Mouse (Mus musculus) cortical plate, adult 2 months (tissue): ENCODE results near the gene Srprb.

Source experiments
- CTCF ChIP-seq: fragments of 200-500 bp; IDR thresholded peaks from 2 replicates; pipeline ENCODE4 v1.5.1; 2011; ENCODE audit warnings: mild to moderate bottlenecking, control low read depth, low read length; ENCODE audit not compliant: insufficient read depth; ENCODE audit errors: extremely low read depth
- POLR2A ChIP-seq: fragments of 200-500 bp; IDR thresholded peaks from 2 replicates; pipeline ENCODE4 v1.6.1; 2011; ENCODE audit warnings: mild to moderate bottlenecking, low read length, control low read depth; ENCODE audit not compliant: insufficient read depth; ENCODE audit errors: extremely low read depth

DNA sequence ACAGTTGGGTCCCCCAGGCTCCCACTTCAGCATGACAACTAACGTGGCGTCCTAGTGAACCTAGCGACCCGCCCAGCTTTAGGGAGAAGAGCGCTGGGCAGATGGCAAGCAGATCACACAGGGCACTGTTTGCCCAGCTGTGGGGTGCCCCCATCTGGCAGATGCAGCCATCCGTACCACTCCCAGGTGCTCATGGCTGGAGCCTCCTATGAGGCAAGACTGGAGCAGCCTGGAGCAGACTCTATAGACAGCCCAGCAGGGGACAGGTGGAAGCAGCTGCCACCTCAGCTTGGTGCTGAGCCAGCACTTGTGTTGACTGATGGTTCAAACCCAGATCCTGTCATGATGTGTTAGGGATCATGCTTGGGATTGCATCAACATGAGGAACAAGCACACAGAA, 33.9 kb downstream of the Srprb start:
- TF ChIP-seq POLR2A = no peak
- no peak for TF ChIP-seq CTCF
